Mouse (Mus musculus): ENCODE results near the gene Mbnl3. TPM values are rescaled to one million over a fixed set of nuclear protein-coding genes. Genes with fewer than 3 reads are reported as not detected.

The Mbnl3 gene
- under 1 TPM; 0.13 to 0.25 TPM for total RNA-seq (2021)
- long read RNA-seq, experiment 1: 0 reads
- long read RNA-seq, experiment 2: 0 reads

DNA sequence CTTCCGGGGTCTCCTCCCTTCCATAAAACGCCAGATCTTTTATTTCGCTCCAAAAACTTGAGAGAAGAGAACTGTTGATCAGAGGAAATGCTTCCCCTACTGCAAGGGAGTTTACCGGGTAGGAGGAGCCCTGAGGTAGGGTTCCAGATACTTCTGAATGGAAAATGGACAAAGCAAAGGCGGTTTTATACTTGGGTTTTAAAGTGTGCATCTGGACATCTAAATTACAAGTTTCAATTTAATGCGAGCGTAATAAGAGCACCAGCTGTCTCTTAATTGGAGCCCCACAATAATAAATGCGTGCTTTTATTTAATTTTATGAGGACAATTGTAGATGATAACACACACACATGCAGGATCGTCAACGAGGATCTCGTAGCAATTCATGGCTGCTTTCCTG lies at the start of gene Mbnl3:
TSS of gene Mbnl3 (minus strand) at position 101 of the 400 bp plus-strand sequence.
- no peak for TF ChIP-seq CTCF (IDR thresholded peaks at IDR 0.05)
- intact Hi-C loops (cut with DNase I): no loop called here

DNA sequence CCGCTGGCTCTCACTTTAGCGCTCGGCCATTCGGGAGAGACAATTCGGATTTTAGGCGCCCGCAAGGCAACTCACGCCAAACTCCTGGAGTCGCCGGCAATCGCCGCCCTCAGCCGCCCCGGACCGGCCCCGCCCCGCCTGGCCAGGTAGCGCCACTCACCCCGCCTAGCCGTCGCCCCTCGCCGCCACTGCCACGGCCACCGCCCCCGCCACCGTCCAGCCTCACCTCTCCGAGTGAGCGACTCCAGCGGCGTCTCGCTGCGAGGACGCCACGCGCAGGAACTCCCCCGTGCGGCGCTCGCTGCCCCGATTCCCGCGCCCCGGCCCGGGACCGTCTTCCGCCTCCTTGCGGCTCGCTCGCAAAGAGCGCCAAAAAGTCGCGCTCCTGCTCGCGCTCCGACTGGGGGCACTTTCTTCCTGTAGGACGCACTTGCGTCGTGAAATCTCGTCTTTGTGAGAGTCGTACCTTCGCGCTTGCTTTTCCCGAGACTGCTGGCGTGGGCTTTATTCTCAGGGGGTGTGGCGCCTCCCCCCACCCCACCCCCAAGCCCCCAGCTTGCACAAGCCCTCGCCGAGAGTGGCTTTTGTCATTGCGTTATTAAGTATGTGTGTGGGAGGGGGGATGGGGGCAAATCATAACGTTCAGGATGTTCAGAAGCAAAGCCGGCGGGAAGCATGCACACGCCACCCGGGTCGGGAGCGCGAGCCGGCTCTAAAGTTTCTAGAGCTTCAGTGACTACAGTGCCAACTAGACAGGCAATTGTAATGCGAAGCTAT lies 596 bp downstream of the Mbnl3 start:
- peak; percentile 43 for DNase-seq
- peak; percentile 49 for TF ChIP-seq CTCF (IDR thresholded peaks at IDR 0.05)
- Histone ChIP-seq H3K4me3 (peak overlapping the region; percentile 75), H3K27ac (no peak overlapping the region)
- intact Hi-C loops (cut with DNase I): no loop called here

More for the DNA sequence above, at the start of gene Mbnl3:
- Histone ChIP-seq H3K4me3 (peak within 1 kb of the TSS; percentile 75), H3K27ac (no peak within 1 kb of the TSS)
- no peak for DNase-seq

DNA sequence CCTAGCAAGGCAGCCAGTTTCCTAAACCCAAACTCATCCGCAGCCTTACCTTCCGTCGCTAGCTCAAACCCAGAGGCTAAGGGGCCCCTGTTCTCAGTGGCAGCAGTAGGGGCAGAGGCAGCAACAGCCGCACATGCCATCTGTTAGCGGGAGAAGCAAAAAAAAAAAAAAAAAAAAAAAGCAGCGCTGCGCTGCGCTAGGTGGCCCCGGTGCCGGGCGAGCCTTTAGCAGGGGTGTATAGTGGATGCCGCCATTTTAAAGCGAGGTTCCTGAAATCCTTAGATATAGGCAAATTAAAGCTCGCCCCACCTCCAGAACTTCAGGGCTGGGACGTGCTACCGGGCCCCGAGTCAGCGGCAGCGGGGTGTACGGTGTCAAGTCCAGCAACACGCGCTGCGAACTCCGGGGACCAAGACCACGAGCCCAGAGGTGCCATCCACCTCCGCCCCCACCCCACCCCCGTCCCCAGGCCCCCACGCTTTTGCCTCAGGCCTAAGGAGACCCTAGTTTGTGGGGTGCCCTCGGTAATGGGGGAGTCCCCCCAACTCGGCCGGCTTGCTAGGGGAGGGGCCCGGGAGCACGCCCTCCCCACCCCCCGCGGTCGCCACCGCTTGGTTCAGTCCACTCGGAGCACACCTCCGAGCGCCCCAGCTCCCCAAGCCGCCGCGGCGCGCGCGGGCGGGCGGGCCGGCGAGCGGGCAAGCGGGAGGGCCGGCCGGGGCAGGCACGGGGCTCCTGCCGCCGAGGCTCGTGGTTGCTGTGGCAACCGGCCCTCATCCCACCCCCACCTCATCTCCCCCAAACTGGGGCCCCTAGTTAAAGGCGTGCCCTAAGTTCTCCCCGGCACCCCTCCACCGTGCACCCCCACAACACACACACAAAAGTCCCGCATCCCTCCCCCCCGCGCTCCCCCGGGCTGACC lies 1.4 kb downstream of the Mbnl3 start:
- DNase-seq: peak; percentile 36
- no peak for TF ChIP-seq CTCF (IDR thresholded peaks at IDR 0.05)
- intact Hi-C loops (cut with DNase I): no loop called here
- Histone ChIP-seq H3K4me3 (peak overlapping the region; percentile 75), H3K27ac (no peak overlapping the region)

DNA sequence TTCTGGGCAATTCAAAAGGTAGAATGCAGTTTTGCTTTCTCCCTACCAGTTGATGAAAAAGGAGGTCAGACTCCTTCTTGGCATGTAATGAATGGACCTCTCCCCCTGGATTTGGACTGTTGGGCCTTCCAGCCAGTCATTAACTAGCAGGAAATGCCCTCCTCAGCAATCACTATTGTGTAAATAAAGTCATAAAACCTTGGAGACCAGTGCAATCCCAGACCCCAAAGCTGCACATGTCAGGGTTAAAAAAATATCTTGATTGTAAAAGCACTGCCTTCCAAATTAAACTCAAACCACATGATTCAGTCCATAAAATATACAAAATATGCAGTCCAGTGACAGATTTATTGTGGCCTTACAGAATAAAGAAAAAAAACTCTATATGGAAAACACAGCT lies 9.3 kb downstream of the Mbnl3 start:
- no peak for DNase-seq
- Histone ChIP-seq H3K27ac (no peak overlapping the region), H3K4me3 (no peak overlapping the region)
- intact Hi-C loops (cut with DNase I): no loop called here
- TF ChIP-seq CTCF (IDR thresholded peaks at IDR 0.05): no peak

DNA sequence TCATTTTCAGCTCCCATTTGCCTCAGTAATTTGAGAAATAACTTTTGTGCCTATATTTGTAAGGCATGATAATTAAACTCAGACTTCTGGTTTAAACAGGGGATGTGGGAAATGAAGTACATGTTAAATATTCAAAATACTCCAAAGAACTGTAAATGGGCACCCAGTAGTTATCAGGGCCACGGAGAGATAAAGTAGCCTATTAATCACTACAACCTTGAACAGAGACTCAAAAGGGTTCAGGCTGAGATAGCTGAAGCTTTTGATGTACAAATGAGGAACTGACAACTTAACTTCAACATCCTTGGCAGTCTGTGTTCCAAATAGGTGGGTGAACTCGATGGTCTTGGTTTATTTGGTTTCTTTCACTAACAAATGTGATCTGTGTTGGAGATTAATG lies 34.4 kb downstream of the Mbnl3 start:
- intact Hi-C loops (cut with DNase I): no loop called here
- TF ChIP-seq CTCF (IDR thresholded peaks at IDR 0.05): no peak
- Histone ChIP-seq H3K27ac (no peak overlapping the region), H3K4me3 (no peak overlapping the region)
- DNase-seq: no peak

DNA sequence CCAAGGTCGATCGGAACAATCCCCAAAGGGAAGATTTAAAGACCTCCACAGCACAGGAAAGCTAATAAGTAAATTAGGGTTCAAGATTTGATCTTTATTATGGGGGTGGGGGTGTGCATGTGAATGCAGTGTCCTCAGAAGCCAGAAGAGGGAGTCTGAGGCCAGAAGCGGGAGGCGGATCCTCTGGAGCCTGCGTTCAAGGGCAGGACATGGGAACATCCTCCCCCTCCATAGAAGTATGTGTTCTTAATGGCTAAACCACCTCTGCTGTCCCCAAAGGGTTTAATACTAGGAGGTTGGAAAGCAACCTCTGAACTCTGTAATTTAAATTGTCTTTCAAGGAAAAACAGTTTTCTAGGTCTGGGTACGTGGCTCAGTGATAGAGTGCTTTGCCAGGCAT lies 34.9 kb downstream of the Mbnl3 start:
- DNase-seq: peak; percentile 15
- TF ChIP-seq CTCF (IDR thresholded peaks at IDR 0.05): peak; percentile 48
- no peak overlapping the region for H3K4me3 ChIP-seq
- intact Hi-C loops (cut with DNase I): no loop called here
- H3K27ac ChIP-seq: no peak overlapping the region

DNA sequence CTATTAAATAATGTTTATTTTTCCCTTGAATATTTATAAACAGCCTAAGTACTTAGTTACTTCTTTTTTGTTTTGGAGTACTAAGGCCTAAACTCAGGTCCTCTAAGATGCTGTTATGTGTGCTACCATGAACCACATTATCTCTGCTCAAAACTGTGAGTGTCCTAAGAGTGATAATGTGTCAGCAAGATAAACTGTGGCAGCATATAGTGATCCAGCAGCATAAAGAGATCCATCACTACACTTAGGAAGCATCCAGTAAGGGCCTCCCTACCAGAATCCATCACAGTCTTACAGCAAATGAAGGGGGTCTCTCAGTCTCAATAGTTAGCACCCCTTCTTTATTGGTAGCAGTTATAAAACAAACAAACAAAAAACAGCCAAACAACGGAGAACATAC lies 35.9 kb downstream of the Mbnl3 start:
- intact Hi-C loops (cut with DNase I): no loop called here
- DNase-seq: no peak
- Histone ChIP-seq H3K4me3 (no peak overlapping the region), H3K27ac (no peak overlapping the region)
- TF ChIP-seq CTCF (IDR thresholded peaks at IDR 0.05): no peak

DNA sequence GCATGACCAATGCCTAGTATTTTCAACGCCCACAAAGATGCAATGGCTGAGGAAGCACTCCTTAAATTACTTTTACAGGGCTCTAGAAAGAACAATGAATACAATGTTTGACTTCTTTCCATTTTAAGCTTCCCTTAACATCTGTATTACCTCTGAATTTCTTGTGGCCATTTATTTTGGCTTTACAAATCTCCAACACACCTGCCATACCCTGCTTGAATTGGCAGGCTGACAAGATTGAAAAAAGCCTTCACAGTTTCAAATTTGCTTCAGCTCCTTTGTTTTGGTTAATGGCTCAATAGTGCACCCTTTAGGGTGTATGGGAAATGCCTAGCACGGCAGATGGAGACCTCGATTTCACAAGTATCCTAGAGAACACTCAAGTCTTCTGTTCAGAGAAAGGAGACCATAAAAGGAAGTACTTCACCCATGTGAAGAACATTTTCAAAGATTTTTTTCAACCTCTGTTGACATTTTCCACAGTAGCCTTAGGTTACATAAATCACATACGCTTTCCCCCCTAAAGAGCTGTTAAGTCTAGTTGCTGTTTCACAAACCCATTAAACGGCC lies 36.8 kb downstream of the Mbnl3 start:
- Histone ChIP-seq H3K4me3 (no peak overlapping the region), H3K27ac (no peak overlapping the region)

DNA sequence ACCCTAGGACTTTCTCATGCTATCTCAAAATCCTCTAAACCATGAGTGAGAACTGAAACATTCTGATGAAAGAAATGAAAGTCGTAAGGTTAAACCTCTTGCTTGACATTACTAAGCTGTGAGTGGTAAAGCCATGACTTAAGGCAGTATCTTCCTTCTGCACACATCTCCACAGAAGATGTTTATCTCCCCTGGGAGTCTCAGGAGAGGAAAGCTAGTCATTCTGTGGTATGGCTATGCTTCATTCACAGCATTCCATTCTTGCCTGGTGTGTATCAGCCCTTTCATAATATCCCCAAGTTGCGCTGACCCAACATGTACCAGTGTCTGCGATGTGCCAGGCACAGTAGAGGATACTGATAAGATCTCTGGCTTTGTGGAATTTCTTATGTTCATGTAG lies 38.4 kb downstream of the Mbnl3 start:
- DNase-seq: no peak
- Histone ChIP-seq H3K27ac (no peak overlapping the region), H3K4me3 (no peak overlapping the region)
- intact Hi-C loops (cut with DNase I): no loop called here
- no peak for TF ChIP-seq CTCF (IDR thresholded peaks at IDR 0.05)

More for the DNA sequence above, 36.8 kb downstream of the Mbnl3 start:
- no peak for TF ChIP-seq CTCF (IDR thresholded peaks at IDR 0.05)
- intact Hi-C loops (cut with DNase I): no loop called here
- DNase-seq: no peak

DNA sequence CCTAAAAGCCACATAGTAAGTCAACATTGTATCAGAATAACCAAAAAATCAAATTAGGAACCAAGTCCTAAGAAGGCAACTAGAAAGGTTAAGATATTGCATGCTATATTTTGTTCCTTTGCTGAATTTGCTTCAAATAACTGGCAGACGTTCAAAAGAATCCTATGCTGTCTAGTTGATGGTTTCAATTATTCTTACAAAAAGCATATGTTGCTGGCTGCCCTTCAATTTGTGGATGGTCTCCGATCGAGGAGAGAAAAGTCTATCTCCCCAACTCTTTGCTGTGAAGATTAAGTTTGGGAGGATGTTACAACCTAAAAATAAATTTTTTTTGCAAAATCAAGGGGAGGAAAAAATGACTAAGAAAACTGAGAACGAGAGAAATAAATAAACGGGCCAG lies 41.6 kb downstream of the Mbnl3 start:
- DNase-seq: no peak
- no peak for TF ChIP-seq CTCF (IDR thresholded peaks at IDR 0.05)
- intact Hi-C loops (cut with DNase I): no loop called here
- no peak overlapping the region for H3K4me3 ChIP-seq
- H3K27ac ChIP-seq: no peak overlapping the region

DNA sequence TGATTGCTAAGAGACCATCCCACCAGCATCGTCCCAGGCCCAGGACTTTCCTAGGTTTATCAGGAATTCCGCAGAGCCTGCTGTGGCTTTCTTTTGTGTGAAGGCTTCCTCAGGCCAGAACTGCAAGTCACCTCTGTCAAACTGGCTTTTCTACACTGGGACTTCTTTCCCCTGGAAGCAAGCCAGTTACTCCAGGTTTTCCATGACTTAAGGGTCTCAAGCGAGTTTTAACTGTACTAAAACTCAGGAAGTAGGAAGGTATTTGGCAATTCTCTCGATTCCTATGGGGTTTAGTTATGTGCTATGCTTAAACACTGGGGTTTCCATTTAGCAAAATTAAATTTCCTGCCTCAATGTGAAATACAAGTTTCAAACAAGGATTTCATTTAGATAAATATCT lies 57.9 kb downstream of the Mbnl3 start:
- TF ChIP-seq CTCF (IDR thresholded peaks at IDR 0.05): no peak
- Histone ChIP-seq H3K27ac (no peak overlapping the region), H3K4me3 (no peak overlapping the region)
- intact Hi-C loops (cut with DNase I): no loop called here
- DNase-seq: no peak

DNA sequence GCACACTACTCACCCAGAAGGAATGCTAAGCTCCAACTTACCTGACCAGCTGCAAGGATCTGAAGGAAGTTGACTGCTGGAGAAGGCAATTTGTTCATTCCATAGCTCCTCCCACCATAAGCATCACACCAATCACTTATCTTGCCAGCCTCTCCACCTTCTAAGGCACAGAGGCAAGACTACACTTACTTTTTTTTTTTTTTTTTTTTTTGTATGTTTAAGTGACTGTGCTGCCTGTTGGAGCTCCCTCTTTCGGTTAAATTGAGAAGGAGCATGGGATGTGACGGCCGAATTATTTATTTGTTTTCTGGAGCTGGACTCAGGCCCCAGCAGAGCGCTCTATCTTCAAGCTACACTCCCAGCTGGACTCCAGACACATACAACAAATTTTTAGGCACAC lies 60.0 kb downstream of the Mbnl3 start:
- DNase-seq: no peak
- peak; percentile 50 for TF ChIP-seq CTCF (IDR thresholded peaks at IDR 0.05)
- Histone ChIP-seq H3K27ac (no peak overlapping the region), H3K4me3 (no peak overlapping the region)
- intact Hi-C loops (cut with DNase I): no loop called here

DNA sequence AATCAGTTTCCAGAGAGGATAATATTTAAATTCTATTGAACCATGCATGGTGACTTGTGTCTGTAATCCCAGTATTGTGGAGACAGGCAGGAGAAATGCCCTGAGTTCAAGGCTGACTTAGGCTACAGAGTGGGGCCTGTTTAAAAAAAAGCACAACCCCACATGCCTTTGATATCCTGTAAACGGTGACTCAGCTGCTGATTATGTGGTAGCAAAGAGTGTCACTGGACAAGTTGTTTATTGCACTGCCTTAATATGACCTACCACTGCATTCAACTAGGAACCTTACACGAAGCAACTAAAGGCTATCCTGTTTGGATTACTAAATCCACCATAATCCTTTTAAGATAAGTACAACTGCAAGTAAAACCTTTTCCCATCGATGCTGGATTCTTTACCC lies 66.3 kb downstream of the Mbnl3 start:
- intact Hi-C loops (cut with DNase I): no loop called here
- TF ChIP-seq CTCF (IDR thresholded peaks at IDR 0.05): no peak
- no peak overlapping the region for H3K4me3 ChIP-seq
- no peak overlapping the region for H3K27ac ChIP-seq
- DNase-seq: no peak

All from gastrocnemius, adult 2 months (tissue).